Mouse (Mus musculus): ENCODE data around the gene Fignl2. TPM values are rescaled to one million over a fixed set of nuclear protein-coding genes. Genes with fewer than 3 reads are reported as not detected.

Gene Fignl2
- polyA plus RNA-seq, 2 experiments: 0.28 to 1.0 TPM

DNA sequence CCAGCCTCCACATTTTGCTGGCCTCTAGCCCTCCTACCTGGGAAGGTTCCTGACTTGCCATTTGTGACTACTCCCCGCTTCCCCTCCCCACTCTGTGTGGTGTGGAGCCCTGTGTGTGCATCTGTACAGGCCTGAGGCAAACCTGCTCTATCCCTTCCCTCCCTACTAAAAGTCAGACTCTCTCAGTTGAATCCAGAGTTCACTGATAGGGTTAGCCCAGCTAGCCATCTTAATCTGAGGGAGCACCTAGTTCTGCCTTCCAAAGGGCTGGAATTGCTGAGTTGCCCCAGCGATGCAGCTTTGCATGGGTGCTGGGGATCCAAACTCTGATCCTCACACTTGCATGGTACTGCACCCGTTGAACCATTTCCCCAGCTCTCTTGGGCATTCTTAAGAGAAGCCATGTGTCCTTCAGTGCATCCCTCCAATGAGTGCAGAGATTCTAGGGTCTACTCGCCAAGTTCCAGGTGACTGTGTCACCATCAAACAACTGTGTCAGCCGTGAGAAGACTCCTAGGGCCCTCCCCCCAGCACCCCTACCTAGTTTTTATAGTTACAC lies 29.9 kb downstream of the Fignl2 start:
- H3K9me3 ChIP-seq (ENCODE audit: control insufficient read depth, low read length): no peaks in the 10 kb centered on the region
- no peak for ATAC-seq (ENCODE audit: insufficient read depth)
- H3K4me3 ChIP-seq (ENCODE audit: insufficient read depth in 1 of 2, low read depth in 2 of 2, low read length in 2 of 2): no peak overlapping the region
- H3K36me3 ChIP-seq (replicated peaks; ENCODE audit: control insufficient read depth, insufficient read depth, low read depth): no peaks in the 10 kb centered on the region
- no peak overlapping the region for H3K27ac ChIP-seq
- peaks cover 59% of the 10 kb centered on the region for H3K27me3 ChIP-seq (ENCODE audit: control insufficient read depth, insufficient read depth, low read length)
- DNase-seq (ENCODE audit: low read depth in 3 of 3, low spot score in 3 of 3): no peak
- TF ChIP-seq CTCF (IDR thresholded peaks at IDR 0.05; ENCODE audit: low read depth) (no peak), EP300 (IDR thresholded peaks at IDR 0.05; ENCODE audit: low read depth) (no peak)
- no peak overlapping the region for H3K9ac ChIP-seq (replicated peaks)
- no peak overlapping the region for H3K4me2 ChIP-seq (ENCODE audit: low read depth)
- H3K4me1 ChIP-seq (replicated peaks; ENCODE audit: control insufficient read depth in 2 of 2, insufficient read depth in 2 of 2, low read length in 1 of 2): no peaks in the 10 kb centered on the region
- 29% methylated on average over 5 of the region's 5 CpGs for WGBS (ENCODE audit: insufficient replicate concordance)

DNA sequence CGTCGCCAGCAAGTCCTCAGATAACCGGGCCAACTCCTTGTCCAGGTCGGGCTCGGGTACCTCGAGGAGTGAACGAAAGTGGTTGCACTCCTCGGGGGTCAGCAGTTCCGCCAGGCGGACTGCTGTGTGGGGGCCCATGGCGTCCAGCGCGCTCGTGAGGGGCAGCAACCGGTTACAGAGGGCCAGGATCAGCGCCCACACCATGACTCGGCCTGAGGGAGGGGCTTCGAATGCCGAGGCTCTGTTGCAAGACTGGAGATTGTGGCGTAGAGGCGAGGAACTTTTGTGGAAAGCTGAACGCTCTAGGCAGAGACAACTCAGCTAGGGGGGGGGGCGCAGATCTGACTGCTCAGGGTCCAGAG lies 31.2 kb downstream of the Fignl2 start, which contains the start of gene Gm47841:
Gene Gm47841, minus strand, starts transcription at position 204 of the 362 bp plus-strand sequence.
- Histone ChIP-seq H3K9ac (replicated peaks) (no peak within 1 kb of the TSS), H3K27me3 (ENCODE audit: control insufficient read depth, insufficient read depth, low read length) (peaks cover 48% of the 10 kb centered on the region), H3K4me3 (ENCODE audit: insufficient read depth in 1 of 2, low read depth in 2 of 2, low read length in 2 of 2) (peak within 1 kb of the TSS in 1 of 2 experiments; percentile 34; a peak in 2 of 4 replicates), H3K27ac (no peak within 1 kb of the TSS), H3K36me3 (replicated peaks; ENCODE audit: control insufficient read depth, insufficient read depth, low read depth) (no peaks in the 10 kb centered on the region), H3K9me3 (ENCODE audit: control insufficient read depth, low read length) (no peaks in the 10 kb centered on the region), H3K4me2 (ENCODE audit: low read depth) (peak within 1 kb of the TSS; percentile 52), H3K4me1 (replicated peaks; ENCODE audit: control insufficient read depth in 2 of 2, insufficient read depth in 2 of 2, low read length in 1 of 2) (no peaks in the 10 kb centered on the region)
- ATAC-seq (ENCODE audit: insufficient read depth) (no peak), DNase-seq (ENCODE audit: low read depth in 3 of 3, low spot score in 3 of 3) (no peak)
- 3% methylated on average over 23 of the region's 23 CpGs for WGBS (ENCODE audit: insufficient replicate concordance)
- TF ChIP-seq EP300 (IDR thresholded peaks at IDR 0.05; ENCODE audit: low read depth) (no peak), CTCF (IDR thresholded peaks at IDR 0.05; ENCODE audit: low read depth) (no peak)

GRCm38 (mm10) chr15:101046527-101047193 lies 31.7 kb downstream of the Fignl2 start:
- no peak for DNase-seq (ENCODE audit: low read depth in 3 of 3, low spot score in 3 of 3)
- H3K27ac ChIP-seq: no peak overlapping the region
- no peaks in the 10 kb centered on the region for H3K4me1 ChIP-seq (replicated peaks; ENCODE audit: control insufficient read depth in 2 of 2, insufficient read depth in 2 of 2, low read length in 1 of 2)
- TF ChIP-seq EP300 (IDR thresholded peaks at IDR 0.05; ENCODE audit: low read depth) (no peak), CTCF (IDR thresholded peaks at IDR 0.05; ENCODE audit: low read depth) (0 out of 2 replicates have a peak, but pooled peaks have one; percentile 5)
- no peaks in the 10 kb centered on the region for H3K9me3 ChIP-seq (ENCODE audit: control insufficient read depth, low read length)
- no peak overlapping the region for H3K9ac ChIP-seq (replicated peaks)
- WGBS (ENCODE audit: insufficient replicate concordance): 1% methylated on average over 75 of the region's 77 CpGs
- ATAC-seq (ENCODE audit: insufficient read depth): no peak
- peak overlapping the region in 1 of 2 experiments; percentile 34; a peak in 2 of 4 replicates for H3K4me3 ChIP-seq (ENCODE audit: insufficient read depth in 1 of 2, low read depth in 2 of 2, low read length in 2 of 2)
- peaks cover 43% of the 10 kb centered on the region for H3K27me3 ChIP-seq (ENCODE audit: control insufficient read depth, insufficient read depth, low read length)
- H3K4me2 ChIP-seq (ENCODE audit: low read depth): peak overlapping the region; percentile 52
- no peaks in the 10 kb centered on the region for H3K36me3 ChIP-seq (replicated peaks; ENCODE audit: control insufficient read depth, insufficient read depth, low read depth)

GRCm38 (mm10) chr15:101046039-101046526 lies 32.3 kb downstream of the Fignl2 start:
- peaks cover 45% of the 10 kb centered on the region for H3K27me3 ChIP-seq (ENCODE audit: control insufficient read depth, insufficient read depth, low read length)

DNA sequence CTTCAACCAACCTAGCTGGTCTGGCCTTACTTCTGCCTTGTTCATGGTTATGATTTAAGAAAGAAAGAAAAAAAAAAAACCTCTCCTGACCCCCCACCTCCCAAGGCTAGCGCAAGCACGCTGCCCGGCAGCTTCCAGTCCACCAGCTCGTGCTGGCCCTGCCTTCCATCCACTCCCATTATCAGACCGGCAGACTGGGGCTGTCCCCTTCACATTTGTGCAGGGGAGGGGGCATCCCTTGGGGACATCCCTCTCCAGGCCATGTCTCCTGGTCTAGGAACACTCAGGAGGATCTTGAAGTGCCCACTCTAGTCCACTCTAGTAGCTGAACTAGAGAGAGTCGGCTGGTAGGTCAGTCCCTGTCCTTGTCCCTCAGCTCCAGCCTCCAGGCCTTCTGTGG lies 33.8 kb downstream of the Fignl2 start:
- no peaks in the 10 kb centered on the region for H3K4me1 ChIP-seq (replicated peaks; ENCODE audit: control insufficient read depth in 2 of 2, insufficient read depth in 2 of 2, low read length in 1 of 2)
- no peaks in the 10 kb centered on the region for H3K36me3 ChIP-seq (replicated peaks; ENCODE audit: control insufficient read depth, insufficient read depth, low read depth)
- no peak overlapping the region for H3K9ac ChIP-seq (replicated peaks)
- DNase-seq (ENCODE audit: low read depth in 3 of 3, low spot score in 3 of 3) (no peak), ATAC-seq (ENCODE audit: insufficient read depth) (no peak)
- 39% methylated on average over 6 of the region's 6 CpGs for WGBS (ENCODE audit: insufficient replicate concordance)
- TF ChIP-seq EP300 (IDR thresholded peaks at IDR 0.05; ENCODE audit: low read depth): no peak
- no peak for TF ChIP-seq CTCF (IDR thresholded peaks at IDR 0.05; ENCODE audit: low read depth)
- no peak overlapping the region for H3K4me3 ChIP-seq (ENCODE audit: insufficient read depth in 1 of 2, low read depth in 2 of 2, low read length in 2 of 2)
- no peak overlapping the region for H3K4me2 ChIP-seq (ENCODE audit: low read depth)
- H3K27ac ChIP-seq: no peak overlapping the region
- peaks cover 58% of the 10 kb centered on the region for H3K27me3 ChIP-seq (ENCODE audit: control insufficient read depth, insufficient read depth, low read length)
- H3K9me3 ChIP-seq (ENCODE audit: control insufficient read depth, low read length): no peaks in the 10 kb centered on the region

More at GRCm38 (mm10) chr15:101046039-101046526, 32.3 kb downstream of the Fignl2 start:
- no peaks in the 10 kb centered on the region for H3K36me3 ChIP-seq (replicated peaks; ENCODE audit: control insufficient read depth, insufficient read depth, low read depth)
- peak overlapping the region; percentile 52 for H3K4me2 ChIP-seq (ENCODE audit: low read depth)
- no peak overlapping the region for H3K9ac ChIP-seq (replicated peaks)
- no peak overlapping the region for H3K27ac ChIP-seq
- TF ChIP-seq CTCF (IDR thresholded peaks at IDR 0.05; ENCODE audit: low read depth) (no peak), EP300 (IDR thresholded peaks at IDR 0.05; ENCODE audit: low read depth) (no peak)
- H3K4me1 ChIP-seq (replicated peaks; ENCODE audit: control insufficient read depth in 2 of 2, insufficient read depth in 2 of 2, low read length in 1 of 2): no peaks in the 10 kb centered on the region
- ATAC-seq (ENCODE audit: insufficient read depth) (no peak), DNase-seq (ENCODE audit: low read depth in 3 of 3, low spot score in 3 of 3) (no peak)
- peak overlapping the region in 1 of 2 experiments; percentile 34; a peak in 2 of 4 replicates for H3K4me3 ChIP-seq (ENCODE audit: insufficient read depth in 1 of 2, low read depth in 2 of 2, low read length in 2 of 2)
- no peaks in the 10 kb centered on the region for H3K9me3 ChIP-seq (ENCODE audit: control insufficient read depth, low read length)
- 2% methylated on average over 43 of the region's 43 CpGs for WGBS (ENCODE audit: insufficient replicate concordance)

All from liver, embryonic 14.5 days (tissue).